Mouse (Mus musculus) v-Abl transformed pro-B cells (cell line): Measurements from ENCODE around the gene Bcar3.

Experiments used
- in situ Hi-C, 2 experiments: fragments of 400-800 bp; cut with MboI; formaldehyde crosslinking; loops; one replicate each; pipeline ENCODE4 v1.15.1; 2025; ENCODE audit not compliant: unreplicated experiment in 2 of 2

The Bcar3 gene

DNA sequence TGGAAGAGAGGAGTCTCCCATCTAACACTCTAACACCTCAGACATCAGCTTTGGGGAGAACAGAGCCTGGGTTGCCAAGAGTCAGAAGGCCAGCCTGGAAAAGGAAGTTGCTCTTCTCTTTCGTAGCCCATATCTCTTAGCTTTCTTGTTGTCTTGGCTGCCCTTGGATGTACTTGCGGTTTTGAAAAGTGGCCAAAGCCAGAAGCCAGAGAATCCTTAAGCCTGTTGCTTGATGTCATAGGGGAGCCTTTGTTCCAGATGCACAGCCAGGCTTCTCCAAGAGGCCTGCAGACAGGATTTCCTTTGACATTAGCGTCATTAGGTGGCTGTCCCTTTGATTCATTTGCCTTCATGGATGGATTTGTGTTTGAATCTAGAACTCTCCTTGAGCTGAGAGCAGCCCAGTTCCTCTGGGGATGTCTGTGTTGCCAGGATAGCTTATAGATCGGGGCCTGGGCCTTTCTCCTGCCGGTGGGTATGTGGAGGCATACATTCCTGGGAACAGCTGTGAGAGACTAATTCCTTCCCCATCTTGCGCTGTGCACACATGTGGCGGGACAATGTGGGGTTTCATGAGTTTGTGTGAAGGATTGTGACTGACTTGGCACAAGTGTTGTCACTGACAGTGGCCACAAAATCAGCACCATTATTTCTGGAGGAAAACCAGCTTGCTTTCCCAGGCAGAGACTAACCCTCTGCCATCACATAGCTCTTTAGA is 137.0 kb downstream of the Bcar3 start:
- in situ Hi-C loops = no loop called here

GRCm38 (mm10) chr3:122432811-122433406 is 139.0 kb downstream of the Bcar3 start:
- in situ Hi-C loops = no loop called here

DNA sequence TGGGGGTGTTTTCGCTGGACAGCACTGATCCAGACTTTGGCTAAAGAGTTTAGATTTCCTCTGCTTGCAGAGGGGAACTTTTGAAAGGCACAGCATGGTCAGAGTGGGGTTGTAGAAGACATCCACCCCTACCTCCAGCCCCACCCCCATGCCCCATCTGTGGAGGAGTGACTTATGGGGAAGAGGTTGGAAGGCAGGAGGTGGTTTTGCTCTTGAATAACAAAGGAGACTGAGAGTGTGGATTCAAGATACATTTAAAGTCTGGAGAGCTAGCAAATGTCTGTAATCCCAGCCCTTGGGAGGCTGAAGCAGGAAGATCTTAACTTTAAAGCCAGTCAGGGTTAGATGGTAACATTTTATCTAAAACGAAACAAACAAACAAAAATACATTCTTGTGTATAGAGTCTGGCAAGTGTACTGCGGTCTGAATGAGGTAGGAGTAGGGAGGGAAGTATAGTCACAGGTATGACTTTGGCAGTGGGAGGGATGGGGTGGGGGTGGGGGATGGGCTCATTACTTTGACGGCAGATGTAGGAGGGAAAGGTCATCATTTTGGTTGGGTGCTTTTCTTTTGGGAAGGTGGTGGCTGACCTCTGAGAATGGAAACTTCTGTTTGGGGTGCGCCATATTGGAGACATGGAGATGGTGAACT is 140.2 kb downstream of the Bcar3 start:
- in situ Hi-C loops = no loop called here

DNA sequence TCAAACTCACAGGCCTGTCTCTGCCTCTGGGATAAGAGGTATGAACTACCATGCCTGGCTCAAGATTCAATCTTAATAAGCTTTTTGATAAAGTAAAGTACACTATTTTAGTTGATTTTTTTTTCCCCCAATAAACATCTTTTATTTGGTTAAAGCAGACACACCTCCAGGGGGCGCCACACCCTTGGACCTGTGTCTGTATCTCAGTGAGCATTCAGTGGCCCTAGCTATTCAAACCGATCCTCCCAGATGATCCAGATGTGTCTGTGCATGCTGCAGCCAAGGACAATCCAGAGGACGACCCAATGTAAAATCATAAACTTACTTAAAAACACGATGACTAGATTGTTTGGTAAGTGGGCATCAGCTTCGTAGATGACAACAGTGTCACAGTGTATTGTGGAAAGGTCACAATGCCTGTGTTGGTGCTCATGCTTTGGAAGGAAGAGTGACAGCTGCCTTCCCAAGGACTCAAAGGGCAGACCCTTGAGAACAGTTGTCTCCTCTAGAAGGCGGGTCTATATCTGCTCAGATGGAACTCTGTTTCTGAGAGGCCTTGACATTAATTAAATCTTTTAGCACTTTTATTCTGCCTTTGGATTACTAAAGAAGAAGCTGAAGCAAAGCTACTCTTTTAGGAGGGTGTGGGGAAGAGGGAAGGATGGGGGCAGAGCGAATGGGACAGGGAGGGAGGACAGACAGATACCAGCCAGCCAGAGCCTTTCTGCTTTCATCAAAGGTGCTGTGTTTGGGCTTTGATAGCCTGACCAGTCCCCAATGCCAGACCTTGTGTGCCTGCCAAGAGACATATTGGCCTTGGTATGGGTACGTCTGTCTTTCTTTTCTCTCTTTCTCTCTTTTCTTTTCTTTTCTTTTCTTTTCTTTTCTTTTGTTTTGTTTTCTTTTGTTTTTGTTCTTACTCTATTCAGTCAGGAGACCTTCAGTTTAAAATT is 141.3 kb downstream of the Bcar3 start:
- in situ Hi-C loops = no loop called here

- in situ Hi-C loops = no loop called here
Measured at GRCm38 (mm10) chr3:122438143-122438825, 144.3 kb downstream of the Bcar3 start.

GRCm38 (mm10) chr3:122445696-122446095 is 151.8 kb downstream of the Bcar3 start:
- in situ Hi-C loops = no loop called here

DNA sequence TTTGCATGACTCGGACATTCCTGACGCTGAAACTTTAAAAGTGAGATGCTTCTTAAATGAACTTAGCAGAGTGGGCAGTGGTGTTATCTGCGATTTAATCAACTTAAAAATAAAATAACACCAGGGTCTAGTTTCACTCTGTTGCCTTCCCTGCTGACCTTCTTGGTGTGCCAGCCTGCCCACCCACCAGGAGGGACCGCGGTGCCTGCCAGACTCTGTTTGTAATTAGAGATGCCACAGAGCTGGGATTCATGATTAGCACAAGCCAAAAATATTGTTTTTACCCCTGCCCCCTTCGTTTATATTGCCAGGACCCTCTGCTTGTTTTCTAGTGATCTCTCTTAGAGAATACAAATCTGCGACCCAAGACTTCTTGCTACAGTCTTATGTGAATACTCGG is 152.7 kb downstream of the Bcar3 start:
- in situ Hi-C loops = no loop called here

DNA sequence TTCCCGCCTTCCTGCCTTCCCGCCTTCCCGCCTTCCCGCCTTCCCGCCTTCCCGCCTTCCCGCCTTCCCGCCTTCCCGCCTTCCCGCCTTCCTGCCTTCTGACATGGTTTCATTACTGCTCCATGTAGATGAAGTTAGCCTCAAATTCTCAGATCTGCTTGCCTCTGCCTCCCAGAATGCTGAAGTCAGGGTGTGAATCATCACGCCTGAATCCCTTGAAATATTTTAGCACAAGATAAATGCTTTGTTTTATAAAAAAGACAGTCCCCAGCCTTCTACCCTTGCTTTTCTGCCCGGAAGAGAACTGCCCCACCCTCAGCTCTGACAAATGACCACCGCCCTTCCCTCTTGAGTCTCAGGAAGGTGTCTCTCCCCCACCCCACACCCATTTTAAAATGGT is 154.3 kb downstream of the Bcar3 start:
- in situ Hi-C loops = no loop called here

- in situ Hi-C loops = no loop called here
Measured at GRCm38 (mm10) chr3:122450041-122450440, 156.1 kb downstream of the Bcar3 start.

- in situ Hi-C loops = no loop called here
Measured at GRCm38 (mm10) chr3:122453875-122454274, 159.9 kb downstream of the Bcar3 start.

GRCm38 (mm10) chr3:122456156-122456555 is 162.2 kb downstream of the Bcar3 start:
- in situ Hi-C loops = loop anchor here in 1 of 2 experiments (5.0 kb wide), 1 partner anchor 34 kb away; no protein-coding TSS in a partner anchor

DNA sequence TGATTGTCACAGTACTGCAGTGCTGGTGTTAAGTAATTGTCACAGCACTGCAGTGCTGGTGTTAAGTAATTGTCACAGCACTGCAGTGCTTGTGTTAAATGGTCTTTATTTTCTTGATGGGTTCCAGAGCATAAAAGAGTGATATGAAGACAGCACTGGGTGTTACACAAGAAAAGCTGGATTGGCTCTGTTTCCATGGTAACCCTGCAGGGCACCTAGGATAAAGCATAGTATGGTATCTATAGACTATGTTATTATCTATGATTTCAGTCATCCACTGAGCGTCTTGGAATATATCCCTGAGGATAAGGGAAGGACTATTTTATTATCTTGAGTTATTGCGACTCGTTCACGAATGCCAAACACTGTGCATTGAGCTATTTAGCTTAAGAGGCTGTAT is 162.9 kb downstream of the Bcar3 start:
- in situ Hi-C loops = loop anchor here in 1 of 2 experiments (5.0 kb wide), 1 partner anchor 35 kb away; no protein-coding TSS in a partner anchor

DNA sequence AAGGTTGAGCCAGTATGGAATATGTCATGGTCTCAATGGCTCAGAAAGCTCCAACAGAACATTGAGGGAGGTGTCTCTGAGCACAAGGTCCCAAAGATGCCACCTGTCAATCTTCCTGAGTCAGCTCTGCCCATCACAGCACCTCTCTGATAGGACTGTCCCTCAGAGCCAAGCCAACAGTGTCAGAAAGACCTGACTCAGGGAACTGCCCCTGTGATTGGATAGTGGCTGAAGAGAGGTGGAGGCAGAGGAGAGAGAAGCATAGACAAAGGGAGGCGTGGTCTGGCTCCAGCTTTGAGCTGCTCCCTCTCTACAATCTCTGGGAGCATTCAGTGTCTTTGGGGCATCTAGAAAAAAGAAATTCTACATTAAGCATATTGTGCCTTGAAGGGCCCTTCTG is 163.8 kb downstream of the Bcar3 start:
- in situ Hi-C loops = loop anchor here in 1 of 2 experiments (5.0 kb wide), 1 partner anchor 35 kb away; no protein-coding TSS in a partner anchor

DNA sequence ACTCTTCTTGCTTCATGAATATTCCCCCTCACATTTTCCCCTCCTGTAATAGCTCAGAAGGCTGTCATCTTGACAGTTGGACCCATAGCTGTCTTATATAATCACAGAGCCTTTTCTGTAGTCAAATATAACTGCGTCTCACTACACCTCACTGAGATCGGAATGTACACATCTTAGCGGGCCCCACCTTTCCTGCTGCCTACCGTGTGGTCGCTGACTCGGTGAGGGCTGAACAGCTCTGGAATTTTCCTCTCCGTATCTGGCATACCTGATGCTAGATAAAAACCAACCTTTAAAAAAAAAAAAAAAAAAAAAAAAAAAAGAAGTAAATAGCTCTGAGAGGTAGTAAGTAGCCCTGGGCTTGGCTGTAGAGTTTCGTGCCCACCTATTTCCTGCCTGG is 164.8 kb downstream of the Bcar3 start:
- in situ Hi-C loops = loop anchor here in 1 of 2 experiments (5.0 kb wide), 1 partner anchor 36 kb away; no protein-coding TSS in a partner anchor

GRCm38 (mm10) chr3:122460848-122461511 is 167.0 kb downstream of the Bcar3 start:
- in situ Hi-C loops = loop anchor here (5.0 kb wide), 3 partner anchors 39 to 149 kb away; no protein-coding TSS in a partner anchor

GRCm38 (mm10) chr3:122461512-122461881 is 167.6 kb downstream of the Bcar3 start:
- in situ Hi-C loops = loop anchor here (5.0 kb wide), 3 partner anchors 39 to 149 kb away; no protein-coding TSS in a partner anchor

DNA sequence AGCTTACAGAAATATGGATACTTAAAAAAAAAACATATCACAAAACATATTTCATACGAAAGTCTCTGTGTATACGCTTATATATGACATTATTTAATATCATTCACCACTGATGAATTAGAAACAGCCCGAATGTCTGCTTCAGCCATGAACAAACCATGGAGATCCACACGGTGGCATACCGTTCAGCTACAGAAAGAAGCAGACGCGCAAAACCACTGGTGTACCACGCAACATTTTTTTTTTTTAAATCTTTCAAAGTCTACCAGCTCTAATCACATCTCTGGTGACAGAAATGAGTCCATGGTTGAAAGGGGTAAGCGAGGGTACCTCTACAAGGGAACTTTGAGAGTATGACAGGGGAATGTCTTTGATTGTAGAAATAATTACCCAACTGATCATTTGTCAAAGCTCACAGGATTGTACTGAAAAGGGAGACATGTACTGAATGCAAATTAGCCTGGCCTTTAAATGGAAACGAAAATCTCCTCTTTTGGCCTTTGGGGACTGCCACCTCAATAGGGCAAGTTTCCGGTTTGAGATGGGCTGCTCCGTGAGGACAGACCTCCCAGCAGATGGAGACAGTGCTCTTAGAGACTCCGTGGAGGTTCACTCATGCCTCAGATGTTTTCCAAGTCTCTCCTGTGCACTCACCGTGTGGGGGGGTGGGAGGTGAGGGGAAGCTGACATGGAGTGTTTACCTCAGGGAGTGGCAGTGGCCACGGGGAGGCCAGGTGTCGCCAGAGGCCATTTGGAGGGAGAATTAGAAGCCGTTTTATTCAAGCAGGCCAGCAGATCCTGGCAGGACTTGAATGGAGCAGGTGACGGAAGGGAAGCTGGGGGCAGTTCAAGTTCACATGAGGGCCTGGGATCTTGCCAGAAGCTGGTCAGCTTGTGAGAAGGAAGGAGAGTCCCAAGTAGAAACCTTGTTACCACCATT is 168.3 kb downstream of the Bcar3 start:
- in situ Hi-C loops = loop anchor here (5.0 kb wide), 3 partner anchors 40 to 150 kb away; no protein-coding TSS in a partner anchor

DNA sequence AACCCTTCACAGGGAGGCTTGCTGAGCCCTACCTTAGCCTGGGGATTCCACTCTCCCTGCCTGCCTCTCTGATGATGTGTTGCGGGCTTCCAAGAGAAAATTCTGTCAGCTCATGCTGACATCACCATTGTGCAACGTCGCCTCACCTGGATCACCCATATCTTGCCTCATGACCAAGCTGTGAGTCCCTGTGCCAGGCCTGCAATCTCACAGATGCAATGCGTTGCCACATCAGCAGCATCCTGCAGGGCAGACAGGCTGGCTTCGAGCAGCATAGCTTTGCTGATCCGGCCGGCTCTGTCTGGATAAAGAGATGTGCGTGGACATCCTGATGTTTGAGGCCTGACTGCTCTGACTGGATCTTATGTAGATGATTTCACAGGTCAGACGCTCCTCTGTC is 169.2 kb downstream of the Bcar3 start:
- in situ Hi-C loops = loop anchor here (5.0 kb wide), 3 partner anchors 41 to 151 kb away; no protein-coding TSS in a partner anchor
